ENCODE assay signal across 7 mouse cellular contexts in genomic region chr13:100833640-100834002, GRCm38 (mm10). TPM values are rescaled to one million over a fixed set of nuclear protein-coding genes. Genes with fewer than 3 reads are reported as not detected.
A peak's percentile ranks its signal among the peaks of the same experiment; 100 is the strongest.
DNase-seq lines count a peak whose midpoint lies in the region; ATAC-seq and TF ChIP-seq lines count a peak whose summit lies in the region.

No protein-coding gene starts in this region.

- intact Hi-C loops in left cerebral cortex, postnatal 36 days (cut with DNase I): no loop called here

- peaks cover 17% of the 10 kb centered on the region for H3K4me1 ChIP-seq in liver, embryonic 11.5 days (replicated peaks; ENCODE audit: control insufficient read depth, insufficient read depth, low read length)
- peaks cover 21% of the 10 kb centered on the region for H3K4me1 ChIP-seq in forebrain, embryonic 13.5 days
- peaks cover 18% of the 10 kb centered on the region for H3K4me1 ChIP-seq in limb, embryonic 13.5 days
- peaks cover 6% of the 10 kb centered on the region for H3K4me1 ChIP-seq in olfactory bulb, adult 2 months (ENCODE audit: control insufficient read depth, insufficient read depth, low read length)

- ATAC-seq in liver, embryonic 11.5 days (replicated peaks; ENCODE audit: low FRiP score): no peak
- no peak for ATAC-seq in forebrain, embryonic 13.5 days
- no peak; the same call in 1 of the 2 replicates for ATAC-seq in limb, embryonic 13.5 days (ENCODE audit: low FRiP score, low read depth)

- no peak for TF ChIP-seq CTCF in olfactory bulb, adult 2 months (IDR thresholded peaks at IDR 0.05; ENCODE audit: insufficient read depth, low read depth, low read length)

- H3K4me3 ChIP-seq in liver, embryonic 11.5 days (ENCODE audit: low read depth, low read length): peak overlapping the region; percentile 97; the same call in 1 of the 2 replicates
- H3K4me3 ChIP-seq in forebrain, embryonic 13.5 days: peak overlapping the region; percentile 97
- H3K4me3 ChIP-seq in limb, embryonic 13.5 days: peak overlapping the region; percentile 77
- H3K4me3 ChIP-seq in olfactory bulb, adult 2 months (ENCODE audit: insufficient read depth, low read depth, low read length): peak overlapping the region; percentile 84; the same call in 1 of the 2 replicates

- H3K9ac ChIP-seq in liver, embryonic 11.5 days (ENCODE audit: low read depth, low read length): no peak overlapping the region
- no peak overlapping the region for H3K9ac ChIP-seq in forebrain, embryonic 13.5 days
- no peak overlapping the region for H3K9ac ChIP-seq in limb, embryonic 13.5 days

- H3K27ac ChIP-seq in liver, embryonic 11.5 days (ENCODE audit: low read depth, low read length): no peak overlapping the region
- H3K27ac ChIP-seq in forebrain, embryonic 13.5 days: no peak overlapping the region
- no peak overlapping the region for H3K27ac ChIP-seq in limb, embryonic 13.5 days
- H3K27ac ChIP-seq in olfactory bulb, adult 2 months (ENCODE audit: insufficient read depth, low read depth, low read length): no peak overlapping the region

- no peaks in the 10 kb centered on the region for H3K27me3 ChIP-seq in liver, embryonic 11.5 days (replicated peaks; ENCODE audit: control insufficient read depth, insufficient read depth, low read length)
- H3K27me3 ChIP-seq in forebrain, embryonic 13.5 days: no peaks in the 10 kb centered on the region
- no peaks in the 10 kb centered on the region for H3K27me3 ChIP-seq in limb, embryonic 13.5 days

- H3K36me3 ChIP-seq in liver, embryonic 11.5 days (ENCODE audit: control insufficient read depth, insufficient read depth, low read length): no peaks in the 10 kb centered on the region
- H3K36me3 ChIP-seq in forebrain, embryonic 13.5 days (ENCODE audit: poor library complexity, severe bottlenecking): no peaks in the 10 kb centered on the region
- H3K36me3 ChIP-seq in limb, embryonic 13.5 days: no peaks in the 10 kb centered on the region; the same call in 1 of the 2 replicates

- no peak for DNase-seq in liver, embryonic 11.5 days (ENCODE audit: low spot score)
- no peak for DNase-seq in liver
- DNase-seq in left cerebral cortex, postnatal 36 days (ENCODE audit: low spot score in 2 of 2): no peak
- no peak for DNase-seq in kidney, adult 11 months

- WGBS in liver, embryonic 11.5 days: 55% methylated on average over 6 of the region's 6 CpGs
- 55% methylated on average over 6 of the region's 6 CpGs for WGBS in forebrain, embryonic 13.5 days
- WGBS in limb, embryonic 13.5 days: 63% methylated on average over 6 of the region's 6 CpGs
- 30% methylated on average over 6 of the region's 6 CpGs for WGBS in olfactory bulb, adult 2 months

- peak overlapping the region; percentile 37 for H3K4me2 ChIP-seq in liver, embryonic 11.5 days
- H3K4me2 ChIP-seq in forebrain, embryonic 13.5 days: peak overlapping the region; percentile 31
- H3K4me2 ChIP-seq in limb, embryonic 13.5 days (replicated peaks): peak overlapping the region; percentile 23; the same call in 1 of the 2 replicates

- no peaks in the 10 kb centered on the region for H3K9me3 ChIP-seq in liver, embryonic 11.5 days (ENCODE audit: control insufficient read depth, low read length)
- H3K9me3 ChIP-seq in forebrain, embryonic 13.5 days (replicated peaks): no peaks in the 10 kb centered on the region
- no peaks in the 10 kb centered on the region for H3K9me3 ChIP-seq in limb, embryonic 13.5 days

- no peak for TF ChIP-seq POLR2A in olfactory bulb, adult 2 months (IDR thresholded peaks at IDR 0.05; ENCODE audit: insufficient read depth, low read depth, low read length)

RNA-seq across cellular contexts. Expression of gene Slc30a5, which starts 0.4 kb away (rescaled TPM):
- 56.2 and 61.6 TPM in 2 replicates for polyA plus RNA-seq in liver, embryonic 11.5 days (2014; fragmentation: Nextera tagmentation; extraction: Ambion mirVana)
- polyA plus RNA-seq in forebrain, embryonic 13.5 days (2015; fragmentation: Nextera tagmentation; extraction: Ambion mirVana): 32.3 and 34.0 TPM in 2 replicates
- polyA plus RNA-seq in limb, embryonic 13.5 days (2015; fragmentation: Nextera tagmentation; extraction: Ambion mirVana): 54.1 and 57.2 TPM in 2 replicates
- not detected in 2 replicates for polyA plus RNA-seq in olfactory bulb, adult 2 months (2012; ENCODE audit: insufficient read depth, insufficient read length, low replicate concordance, missing spikeins)
- 10 to 100 TPM; 44.7 to 46.4 TPM for total RNA-seq in left cerebral cortex, postnatal 36 days (2021)

RNA-seq across cellular contexts. Expression of gene Ccnb1, which starts 47.3 kb away (rescaled TPM):
- polyA plus RNA-seq in liver, embryonic 11.5 days (2014; fragmentation: Nextera tagmentation; extraction: Ambion mirVana): 343 and 384 TPM in 2 replicates
- 273 and 294 TPM in 2 replicates for polyA plus RNA-seq in forebrain, embryonic 13.5 days (2015; fragmentation: Nextera tagmentation; extraction: Ambion mirVana)
- polyA plus RNA-seq in limb, embryonic 13.5 days (2015; fragmentation: Nextera tagmentation; extraction: Ambion mirVana): 241 and 246 TPM in 2 replicates
- polyA plus RNA-seq in olfactory bulb, adult 2 months (2012; ENCODE audit: insufficient read depth, insufficient read length, low replicate concordance, missing spikeins): not detected in 2 replicates
- 1 to 10 TPM in 1 of 2 experiments, under 1 TPM in 1; 0.70 to 1.0 TPM for total RNA-seq in left cerebral cortex, postnatal 36 days (2021)

RNA-seq across cellular contexts. Expression of gene Cenph, which starts 57.9 kb away (rescaled TPM):
- 73.0 and 77.5 TPM in 2 replicates for polyA plus RNA-seq in liver, embryonic 11.5 days (2014; fragmentation: Nextera tagmentation; extraction: Ambion mirVana)
- polyA plus RNA-seq in forebrain, embryonic 13.5 days (2015; fragmentation: Nextera tagmentation; extraction: Ambion mirVana): 33.8 and 34.6 TPM in 2 replicates
- polyA plus RNA-seq in limb, embryonic 13.5 days (2015; fragmentation: Nextera tagmentation; extraction: Ambion mirVana): 40.2 and 40.7 TPM in 2 replicates
- not detected in 2 replicates for polyA plus RNA-seq in olfactory bulb, adult 2 months (2012; ENCODE audit: insufficient read depth, insufficient read length, low replicate concordance, missing spikeins)
- total RNA-seq in left cerebral cortex, postnatal 36 days (2021): under 1 TPM; 0.63 to 0.69 TPM

Comparison
In these comparisons a context has a peak if more than half of its experiments do, and no peak if none do; other contexts are left out.
1. RNA of gene Cenph, which starts 57.9 kb away (polyA plus RNA-seq): 73.0 to 77.5 TPM in liver, embryonic 11.5 days, 40.2 to 40.7 TPM in limb, embryonic 13.5 days and 33.8 to 34.6 TPM in forebrain, embryonic 13.5 days; not detected in olfactory bulb, adult 2 months; every median in the first group is over 10 times any median in the second.
2. Peak in every context shown above with its lines, with median percentiles within 50 percentile points of each other: H3K4me2 ChIP-seq and H3K4me3 ChIP-seq.